Mouse (Mus musculus) adrenal gland, postnatal 36 days (tissue): ENCODE data around the gene Elmo2. TPM values are rescaled to one million over a fixed set of nuclear protein-coding genes. Genes with fewer than 3 reads are reported as not detected.

Source experiments
- DNase-seq, 2 experiments: peaks; one replicate each; pipeline ENCODE4 v3.0.0; 2021; ENCODE audit warnings: mixed read lengths in 1 of 2
- total RNA-seq, 2 experiments: library from RNA; stranded (reverse); gene quantifications; 2 replicates each; pipeline ENCODE4 v1.2.3; 2021

Elmo2 gene
- total RNA-seq, 2 experiments from 2014 or later, result 25.8 to 27.9 TPM

- peak; percentile 75 to 84 for DNase-seq
Measured at GRCm38 (mm10) chr2:165296571-165296970, 29.7 kb downstream of the Elmo2 start.

- peak; percentile 92 for DNase-seq
Measured at GRCm38 (mm10) chr2:165288315-165289031, 37.8 kb downstream of the Elmo2 start.

GRCm38 (mm10) chr2:165287202-165287984 lies 38.9 kb downstream of the Elmo2 start, which contains the start of gene Slc35c2:
Gene Slc35c2, minus strand, starts transcription at chr2:165287869.
- peak; percentile 94 to 95 for DNase-seq

- peak in 1 of 2 experiments; percentile 20 for DNase-seq
Measured at GRCm38 (mm10) chr2:165286361-165287201, 39.7 kb downstream of the Elmo2 start.

GRCm38 (mm10) chr2:165285621-165286020 lies 40.7 kb downstream of the Elmo2 start:
- peak in 1 of 2 experiments; percentile 23 for DNase-seq

GRCm38 (mm10) chr2:165285034-165285433 lies 41.2 kb downstream of the Elmo2 start:
- no peak for DNase-seq

- no peak for DNase-seq
Measured at GRCm38 (mm10) chr2:165284377-165284776, 41.9 kb downstream of the Elmo2 start.

GRCm38 (mm10) chr2:165283644-165284043 lies 42.6 kb downstream of the Elmo2 start:
- peak; percentile 41 to 54 for DNase-seq

- peak in 1 of 2 experiments; percentile 21 for DNase-seq
Measured at GRCm38 (mm10) chr2:165281779-165282311, 44.4 kb downstream of the Elmo2 start.

- no peak for DNase-seq
Measured at GRCm38 (mm10) chr2:165279351-165279750, 46.9 kb downstream of the Elmo2 start.

GRCm38 (mm10) chr2:165277188-165277740 lies 49.0 kb downstream of the Elmo2 start:
- DNase-seq, result no peak

- DNase-seq, result peak; percentile 76 to 83
Measured at GRCm38 (mm10) chr2:165275824-165276223, 50.5 kb downstream of the Elmo2 start.

GRCm38 (mm10) chr2:165275124-165275640 lies 51.1 kb downstream of the Elmo2 start:
- DNase-seq, result no peak

GRCm38 (mm10) chr2:165273589-165273988 lies 52.7 kb downstream of the Elmo2 start:
- no peak for DNase-seq

- no peak for DNase-seq
Measured at GRCm38 (mm10) chr2:165271326-165271725, 55.0 kb downstream of the Elmo2 start.

GRCm38 (mm10) chr2:165270858-165271257 lies 55.4 kb downstream of the Elmo2 start:
- no peak for DNase-seq

GRCm38 (mm10) chr2:165266739-165267138 lies 59.5 kb downstream of the Elmo2 start:
- DNase-seq, result no peak

- no peak for DNase-seq
Measured at GRCm38 (mm10) chr2:165263861-165264260, 62.4 kb downstream of the Elmo2 start.

- DNase-seq, result no peak
Measured at GRCm38 (mm10) chr2:165262274-165262990, 63.8 kb downstream of the Elmo2 start.

- no peak for DNase-seq
Measured at GRCm38 (mm10) chr2:165259859-165260258, 66.4 kb downstream of the Elmo2 start.

- DNase-seq, result no peak
Measured at GRCm38 (mm10) chr2:165258321-165258720, 68.0 kb downstream of the Elmo2 start.
